Mouse (Mus musculus) embryonic facial prominence, embryonic 11.5 days (tissue): ENCODE data around the gene Hist1h3f. TPM values are rescaled to one million over a fixed set of nuclear protein-coding genes. Genes with fewer than 3 reads are reported as not detected.
A peak's percentile ranks its signal among the peaks of the same experiment; 100 is the strongest.

Experiments
- ATAC-seq: fragments of 200-750 bp; cut with Nextera tagmentation; replicated peaks from 2 replicates; pipeline ENCODE4 v1.8.0; 2017; ENCODE audit warnings: low read depth; ENCODE audit not compliant: insufficient number of reproducible peaks, low FRiP score, low TSS enrichment
- DNase-seq: peaks from one replicate; pipeline ENCODE4 v3.0.0-alpha.2; 2015; ENCODE audit warnings: low spot score
- H3K27ac ChIP-seq: fragments of 300-500 bp; sonication (generic); replicated peaks from 2 replicates; pipeline ENCODE4 v1.5.1; 2014; ENCODE audit warnings: mild to moderate bottlenecking, low read depth, low read length, control low read depth
- H3K27me3 ChIP-seq: fragments of 300-500 bp; sonication (generic); 2 replicates; pipeline ENCODE4 v1.6.1; 2014; ENCODE audit warnings: mild to moderate bottlenecking, low read length, moderate library complexity, mixed read lengths; ENCODE audit not compliant: control insufficient read depth, insufficient read depth
- H3K36me3 ChIP-seq: fragments of 300-500 bp; sonication (generic); replicated peaks from 2 replicates; pipeline ENCODE4 v1.6.1; 2014; ENCODE audit warnings: low read depth, mild to moderate bottlenecking, low read length, moderate library complexity, mixed read lengths; ENCODE audit not compliant: control insufficient read depth, insufficient read depth
- H3K4me1 ChIP-seq: fragments of 300-500 bp; sonication (generic); 2 replicates; pipeline ENCODE4 v1.6.1; 2014; ENCODE audit warnings: low read length, mixed read lengths; ENCODE audit not compliant: control insufficient read depth, insufficient read depth
- H3K4me2 ChIP-seq: fragments of 300-500 bp; sonication (generic); 2 replicates; pipeline ENCODE4 v1.6.1; 2014; ENCODE audit warnings: low read depth, mild to moderate bottlenecking, control low read depth, low read length, moderate library complexity
- H3K4me3 ChIP-seq: fragments of 300-500 bp; sonication (generic); 2 replicates; pipeline ENCODE4 v1.5.1; 2014; ENCODE audit warnings: low read depth, low read length, control low read depth
- H3K9ac ChIP-seq: fragments of 300-500 bp; sonication (generic); replicated peaks from 2 replicates; pipeline ENCODE4 v1.6.1; 2014; ENCODE audit warnings: mild to moderate bottlenecking, control low read depth, low read length
- H3K9me3 ChIP-seq: fragments of 300-500 bp; sonication (generic); replicated peaks from 2 replicates; pipeline ENCODE4 v1.6.1; 2016; ENCODE audit warnings: mild to moderate bottlenecking, low read length, inconsistent platforms, mixed read lengths; ENCODE audit not compliant: control insufficient read depth
- whole genome bisulfite sequencing: fragments of 180-500 bp; shearing (Covaris S2); extraction: QIAGEN DNeasy Blood & Tissue Kit; methylation state at CpG from one replicate; pipeline ENCODE4 v1.1.7; 2014; 5-methylcytosine and 5-hydroxymethylcytosine counted together
- polyA plus RNA-seq: library from polyadenylated mRNA; unstranded; fragments of >200 nt; fragmentation: Nextera tagmentation; extraction: Ambion mirVana; gene quantifications from 2 replicates; pipeline ENCODE4 v1.2.1, GENCODE M21; 2014

Hist1h3f gene
- polyA plus RNA-seq, 1 experiment from 2014 or later: 1.5 TPM

DNA sequence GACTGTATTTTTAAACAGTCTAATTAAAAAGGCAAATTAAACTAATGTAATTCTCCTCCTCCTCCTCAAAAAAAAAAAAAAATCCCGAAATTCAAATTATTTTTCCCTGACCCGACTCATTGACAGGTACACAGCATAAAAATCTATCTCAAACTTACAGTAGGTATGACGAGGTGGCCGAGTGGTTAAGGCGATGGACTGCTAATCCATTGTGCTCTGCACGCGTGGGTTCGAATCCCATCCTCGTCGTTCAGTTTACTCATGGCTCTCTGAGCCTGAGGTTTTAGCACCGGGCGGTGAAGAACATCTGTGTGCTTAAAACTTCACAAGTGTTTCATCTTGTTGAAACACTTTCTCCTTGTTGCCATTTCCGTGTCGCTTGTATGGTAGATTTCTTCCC is 22.1 kb upstream of the Hist1h3f start:
- Histone ChIP-seq H3K4me3 (no peak overlapping the region), H3K27ac (no peak overlapping the region), H3K9ac (no peak overlapping the region)

DNA sequence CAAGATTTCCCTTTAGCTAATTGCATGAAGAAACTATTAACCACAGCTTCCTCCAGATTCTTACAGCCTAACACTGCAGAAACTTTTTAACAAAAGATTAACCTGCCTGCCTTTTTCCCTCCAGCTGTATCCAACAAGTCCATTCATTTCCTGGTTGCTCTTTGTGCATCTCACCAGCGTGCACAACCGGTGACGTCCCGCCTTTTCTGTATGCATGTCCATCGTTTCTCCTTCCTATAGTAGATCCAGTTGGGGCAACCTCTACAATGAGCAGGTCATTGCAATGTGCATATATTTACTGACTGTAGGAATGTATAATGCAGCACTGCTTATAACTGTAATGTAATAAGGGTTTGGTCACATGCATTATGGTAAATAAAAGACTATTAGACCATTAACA is 19.9 kb upstream of the Hist1h3f start:
- H3K27ac ChIP-seq: no peak overlapping the region
- no peaks in the 10 kb centered on the region for H3K9me3 ChIP-seq
- no peak overlapping the region for H3K4me3 ChIP-seq
- H3K4me1 ChIP-seq: no peaks in the 10 kb centered on the region
- 61% methylated on average over 5 of the region's 5 CpGs for WGBS
- no peak overlapping the region for H3K4me2 ChIP-seq
- no peaks in the 10 kb centered on the region for H3K27me3 ChIP-seq
- DNase-seq (no peak), ATAC-seq (no peak)
- no peak overlapping the region for H3K9ac ChIP-seq
- no peaks in the 10 kb centered on the region for H3K36me3 ChIP-seq

More for the DNA sequence above, 22.1 kb upstream of the Hist1h3f start:
- Histone ChIP-seq H3K4me1 (no peaks in the 10 kb centered on the region), H3K9me3 (no peaks in the 10 kb centered on the region), H3K27me3 (no peaks in the 10 kb centered on the region), H3K4me2 (no peak overlapping the region; the same call in 1 of the 2 replicates), H3K36me3 (no peaks in the 10 kb centered on the region)
- DNase-seq (peak; percentile 84), ATAC-seq (no peak)
- WGBS: 1% methylated on average over 14 of the region's 14 CpGs

DNA sequence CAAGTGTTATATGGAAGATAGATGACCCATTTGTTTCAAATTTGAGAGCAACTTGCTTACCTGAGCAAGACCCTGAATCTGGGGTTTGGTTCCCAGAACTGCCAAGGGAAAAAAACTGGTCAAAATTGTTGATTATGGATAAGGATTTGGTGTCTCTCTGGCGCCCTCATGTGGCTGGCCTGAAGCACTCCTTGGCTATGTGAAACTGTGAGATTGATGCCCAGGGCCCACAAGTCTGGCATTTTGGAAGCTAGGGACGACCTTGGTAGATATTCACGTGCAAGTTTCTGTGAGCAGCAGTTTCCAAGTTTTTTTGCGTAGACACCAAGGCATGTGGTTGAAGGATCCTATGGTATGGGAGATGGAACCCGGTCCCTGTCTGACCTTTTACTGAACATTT is 19.2 kb upstream of the Hist1h3f start:
- H3K27me3 ChIP-seq: no peaks in the 10 kb centered on the region
- ATAC-seq: 0 out of 2 replicates have a peak, but pooled peaks have one; percentile 29
- H3K27ac ChIP-seq: no peak overlapping the region
- no peak overlapping the region for H3K9ac ChIP-seq
- DNase-seq: peak; percentile 90
- H3K36me3 ChIP-seq: no peaks in the 10 kb centered on the region
- H3K4me3 ChIP-seq: no peak overlapping the region
- H3K9me3 ChIP-seq: no peaks in the 10 kb centered on the region
- H3K4me2 ChIP-seq: no peak overlapping the region
- 4% methylated on average over 5 of the region's 5 CpGs for WGBS
- H3K4me1 ChIP-seq: no peaks in the 10 kb centered on the region

DNA sequence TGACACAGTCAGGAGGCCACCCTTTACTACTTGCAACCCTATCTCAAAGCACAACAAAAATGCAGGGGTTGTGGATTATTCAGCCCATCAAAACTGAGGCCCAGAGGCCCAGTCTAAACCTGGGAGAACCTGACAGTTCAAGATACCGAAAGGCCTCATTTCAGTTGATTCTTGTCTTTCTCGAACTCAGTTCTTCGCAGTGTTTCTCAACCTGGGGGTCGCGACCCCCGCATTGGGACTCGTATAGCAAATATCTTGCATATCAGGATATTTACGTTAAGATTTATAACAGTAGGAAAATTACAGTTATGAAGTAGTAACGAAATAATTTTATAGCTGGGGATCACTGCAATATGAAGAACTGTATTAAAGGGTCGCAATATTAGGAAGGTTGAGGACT is 18.0 kb upstream of the Hist1h3f start:
- Histone ChIP-seq H3K4me1 (no peaks in the 10 kb centered on the region), H3K27me3 (no peaks in the 10 kb centered on the region), H3K36me3 (no peaks in the 10 kb centered on the region), H3K27ac (no peak overlapping the region), H3K9ac (peak overlapping the region; percentile 29; the same call in 1 of the 2 replicates), H3K4me2 (peak overlapping the region; percentile 36), H3K9me3 (no peaks in the 10 kb centered on the region), H3K4me3 (peak overlapping the region; percentile 38)
- WGBS: 2% methylated on average over 10 of the region's 10 CpGs
- DNase-seq (peak; percentile 73), ATAC-seq (no peak)

DNA sequence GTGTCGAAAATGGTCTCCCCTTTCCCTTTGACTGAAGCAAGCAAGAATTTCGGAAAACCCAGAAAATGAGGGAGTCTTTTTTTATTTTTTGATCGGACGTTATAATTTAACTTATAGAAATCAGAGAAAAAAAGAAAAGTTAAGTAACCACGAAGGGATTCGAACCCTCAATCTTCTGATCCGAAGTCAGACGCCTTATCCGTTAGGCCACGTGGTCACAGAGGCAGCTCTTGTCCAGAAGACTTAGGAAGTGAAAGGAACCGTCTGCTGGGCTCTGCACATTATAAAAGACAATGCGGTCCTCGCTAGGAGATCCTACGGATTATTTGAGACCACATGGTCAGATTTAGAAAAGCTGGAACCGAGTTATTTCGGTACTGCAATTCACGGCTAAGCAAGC is 17.5 kb upstream of the Hist1h3f start:
- DNase-seq (peak; percentile 97), ATAC-seq (no peak)
- Histone ChIP-seq H3K36me3 (no peaks in the 10 kb centered on the region), H3K9me3 (no peaks in the 10 kb centered on the region), H3K27me3 (no peaks in the 10 kb centered on the region), H3K4me3 (peak overlapping the region; percentile 38), H3K4me2 (peak overlapping the region; percentile 36), H3K9ac (peak overlapping the region; percentile 43), H3K27ac (no peak overlapping the region), H3K4me1 (no peaks in the 10 kb centered on the region)
- under 1% methylated on average over 17 of the region's 17 CpGs for WGBS

DNA sequence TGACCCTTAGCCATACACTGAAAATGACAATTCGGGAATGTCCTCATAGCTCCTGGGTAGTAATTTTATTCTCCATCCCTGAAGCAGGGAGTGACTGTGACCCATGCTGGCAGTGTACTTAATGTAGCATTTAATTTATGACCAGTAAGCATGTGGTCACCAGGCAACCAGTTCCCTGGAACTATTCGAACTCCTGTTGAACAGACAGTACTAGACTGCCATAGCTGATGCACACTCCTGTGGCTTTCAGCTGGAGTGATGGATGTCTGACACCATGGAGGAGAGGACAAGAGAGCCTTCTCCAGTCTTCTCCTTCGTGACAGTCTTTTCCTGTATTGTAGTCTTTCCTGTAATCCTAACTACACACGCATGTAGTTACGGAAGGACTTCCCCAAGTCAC is 14.8 kb upstream of the Hist1h3f start:
- Histone ChIP-seq H3K9me3 (no peaks in the 10 kb centered on the region), H3K27ac (no peak overlapping the region), H3K9ac (no peak overlapping the region), H3K4me3 (no peak overlapping the region), H3K4me1 (no peaks in the 10 kb centered on the region), H3K27me3 (no peaks in the 10 kb centered on the region), H3K36me3 (no peaks in the 10 kb centered on the region), H3K4me2 (no peak overlapping the region)
- ATAC-seq: no peak
- no peak for DNase-seq
- WGBS: 87% methylated on average over 5 of the region's 5 CpGs

DNA sequence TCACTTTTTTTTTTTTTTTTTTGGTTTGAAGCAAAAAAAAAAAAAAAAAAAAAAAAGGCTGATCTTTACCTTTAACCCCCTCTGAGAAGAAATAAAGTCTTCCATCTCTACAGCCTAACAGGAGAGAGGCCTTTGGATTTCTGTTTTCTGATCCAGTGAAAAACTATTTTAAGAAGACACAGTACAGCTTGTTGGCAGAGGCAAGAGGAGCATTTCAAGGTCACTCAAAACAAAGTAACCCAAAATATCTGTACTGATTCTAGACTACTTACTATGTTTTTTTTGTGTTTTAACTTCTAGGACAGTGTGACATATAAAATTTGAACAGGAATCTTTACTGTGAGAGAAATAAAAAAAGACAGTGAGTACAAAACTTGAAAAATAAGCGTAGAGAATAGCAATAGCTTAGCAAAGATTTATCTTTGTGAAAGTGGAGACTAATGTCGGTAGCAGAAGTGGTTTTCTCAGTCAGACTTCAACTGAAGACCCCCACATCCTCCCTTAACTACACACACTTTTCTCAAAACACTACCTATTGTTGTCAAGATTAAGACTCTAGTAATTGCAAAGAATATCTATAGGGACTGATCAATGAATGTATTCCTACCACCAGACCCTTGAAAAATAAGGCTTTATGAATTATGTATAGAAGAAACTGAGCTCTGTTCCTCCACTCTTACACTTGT is 14.2 kb upstream of the Hist1h3f start:
- no peak for DNase-seq
- H3K4me2 ChIP-seq: peak overlapping the region; percentile 43
- no peaks in the 10 kb centered on the region for H3K4me1 ChIP-seq
- no peak for ATAC-seq
- peak overlapping the region; percentile 97 for H3K27ac ChIP-seq
- H3K36me3 ChIP-seq: no peaks in the 10 kb centered on the region
- peak overlapping the region; percentile 92 for H3K9ac ChIP-seq
- H3K27me3 ChIP-seq: no peaks in the 10 kb centered on the region
- peak overlapping the region; percentile 56 for H3K4me3 ChIP-seq
- WGBS: 33% methylated on average over 2 of the region's 2 CpGs
- H3K9me3 ChIP-seq: no peaks in the 10 kb centered on the region

DNA sequence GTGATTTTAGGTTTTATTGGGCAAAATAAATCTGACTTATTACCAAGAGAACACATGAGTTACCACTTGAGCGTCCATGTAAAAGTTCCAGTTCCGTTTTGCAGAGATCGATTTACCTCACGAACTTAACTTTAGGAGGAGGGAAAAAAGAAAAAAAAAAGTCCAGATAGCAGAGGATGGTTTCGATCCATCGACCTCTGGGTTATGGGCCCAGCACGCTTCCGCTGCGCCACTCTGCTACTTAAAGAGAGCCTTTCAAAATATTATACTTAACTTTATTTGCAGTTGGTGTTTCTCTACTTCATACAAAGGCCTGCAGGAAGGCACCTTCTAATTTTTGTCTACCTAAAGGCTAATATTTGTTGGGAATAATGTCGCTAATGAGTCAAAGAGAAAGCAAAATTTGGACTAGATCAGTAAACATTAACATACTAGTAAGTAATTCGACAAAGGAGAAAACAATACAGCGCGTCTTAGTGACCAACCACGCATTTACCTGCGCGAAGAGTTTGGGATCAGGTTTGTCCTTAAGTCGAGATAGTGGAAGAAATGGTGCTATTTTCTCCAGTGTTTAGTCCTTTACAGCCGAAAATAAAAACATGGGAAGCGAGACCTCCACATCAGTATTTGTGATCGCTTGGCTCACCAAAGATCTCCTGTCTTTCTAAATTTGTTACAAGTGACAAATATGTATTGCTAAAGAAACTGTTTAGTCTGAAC is 13.5 kb upstream of the Hist1h3f start:
- peak; percentile 74 for DNase-seq
- H3K4me3 ChIP-seq: peak overlapping the region; percentile 56
- WGBS: under 1% methylated on average over 20 of the region's 20 CpGs

More for the DNA sequence above, 13.5 kb upstream of the Hist1h3f start:
- peak overlapping the region; percentile 43 for H3K4me2 ChIP-seq
- no peaks in the 10 kb centered on the region for H3K9me3 ChIP-seq
- ATAC-seq: no peak
- no peaks in the 10 kb centered on the region for H3K4me1 ChIP-seq
- H3K36me3 ChIP-seq: no peaks in the 10 kb centered on the region
- peak overlapping the region; percentile 97 for H3K27ac ChIP-seq
- H3K27me3 ChIP-seq: no peaks in the 10 kb centered on the region
- peak overlapping the region; percentile 92 for H3K9ac ChIP-seq
